Mouse (Mus musculus) kidney, adult 8-10 months (tissue): ENCODE results near the gene BC048679.
A peak's percentile ranks its signal among the peaks of the same experiment; 100 is the strongest.

Source experiments
- DNase-seq, 2 experiments: peaks; one replicate each; pipeline ENCODE4 v3.0.0; 2022

BC048679 gene

GRCm38 (mm10) chr7:81475221-81475620 is 22.9 kb downstream of the BC048679 start:
- no peak for DNase-seq

- DNase-seq = no peak
These were observed 33.1 kb downstream of the BC048679 start for GRCm38 (mm10) chr7:81464906-81465450.

GRCm38 (mm10) chr7:81464116-81464515 is 34.0 kb downstream of the BC048679 start:
- no peak for DNase-seq

- no peak for DNase-seq
These were observed 35.3 kb downstream of the BC048679 start for GRCm38 (mm10) chr7:81462815-81463214.

GRCm38 (mm10) chr7:81455155-81455651 is 42.9 kb downstream of the BC048679 start, which contains the start of gene Cpeb1:
Cpeb1 (minus strand) TSS chr7:81455465.
- DNase-seq = peak; percentile 75 to 76

GRCm38 (mm10) chr7:81454331-81455039 is 43.6 kb downstream of the BC048679 start:
- peak; percentile 37 to 49 for DNase-seq

GRCm38 (mm10) chr7:81453443-81454274 is 44.4 kb downstream of the BC048679 start:
- DNase-seq = peak; percentile 28 to 58

- DNase-seq = peak; percentile 30 to 40
These were observed 45.1 kb downstream of the BC048679 start for GRCm38 (mm10) chr7:81452971-81453441.
